Mouse (Mus musculus) heart, postnatal 0 days (tissue): Measurements from ENCODE around the gene Fam117a.

Experiments
- CTCF ChIP-seq: IDR thresholded peaks from 2 replicates; pipeline ENCODE4 v1.5.1; 2016; ENCODE audit warnings: antibody characterized with exemption, control low read depth, low read depth
- EP300 ChIP-seq: IDR thresholded peaks from 2 replicates; pipeline ENCODE4 v1.6.1; 2016; ENCODE audit warnings: antibody characterized with exemption, low read depth

DNA sequence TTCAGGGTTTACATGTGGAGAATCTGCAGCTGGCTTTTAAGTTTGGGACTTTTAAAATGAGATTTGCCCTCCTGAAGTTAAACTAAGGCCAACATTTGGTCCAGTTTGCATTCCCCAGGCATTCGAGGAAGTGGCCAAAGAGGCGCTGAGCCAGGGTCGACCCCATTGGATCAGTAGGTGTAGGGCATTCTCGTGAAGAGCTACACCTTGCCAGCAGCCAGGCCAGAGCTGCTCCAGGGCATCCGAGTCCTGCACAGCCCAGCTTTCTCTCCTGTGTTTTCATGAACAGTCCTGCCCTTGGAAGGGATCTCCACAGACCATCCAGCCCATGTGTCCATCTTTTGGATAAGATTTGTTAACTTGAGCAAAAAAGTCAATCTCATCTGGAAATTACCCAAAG lies 27.6 kb downstream of the Fam117a start:
- TF ChIP-seq EP300 (no peak), CTCF (no peak)
